Mouse (Mus musculus): ENCODE measurements around the gene Fez2.

The Fez2 gene

DNA sequence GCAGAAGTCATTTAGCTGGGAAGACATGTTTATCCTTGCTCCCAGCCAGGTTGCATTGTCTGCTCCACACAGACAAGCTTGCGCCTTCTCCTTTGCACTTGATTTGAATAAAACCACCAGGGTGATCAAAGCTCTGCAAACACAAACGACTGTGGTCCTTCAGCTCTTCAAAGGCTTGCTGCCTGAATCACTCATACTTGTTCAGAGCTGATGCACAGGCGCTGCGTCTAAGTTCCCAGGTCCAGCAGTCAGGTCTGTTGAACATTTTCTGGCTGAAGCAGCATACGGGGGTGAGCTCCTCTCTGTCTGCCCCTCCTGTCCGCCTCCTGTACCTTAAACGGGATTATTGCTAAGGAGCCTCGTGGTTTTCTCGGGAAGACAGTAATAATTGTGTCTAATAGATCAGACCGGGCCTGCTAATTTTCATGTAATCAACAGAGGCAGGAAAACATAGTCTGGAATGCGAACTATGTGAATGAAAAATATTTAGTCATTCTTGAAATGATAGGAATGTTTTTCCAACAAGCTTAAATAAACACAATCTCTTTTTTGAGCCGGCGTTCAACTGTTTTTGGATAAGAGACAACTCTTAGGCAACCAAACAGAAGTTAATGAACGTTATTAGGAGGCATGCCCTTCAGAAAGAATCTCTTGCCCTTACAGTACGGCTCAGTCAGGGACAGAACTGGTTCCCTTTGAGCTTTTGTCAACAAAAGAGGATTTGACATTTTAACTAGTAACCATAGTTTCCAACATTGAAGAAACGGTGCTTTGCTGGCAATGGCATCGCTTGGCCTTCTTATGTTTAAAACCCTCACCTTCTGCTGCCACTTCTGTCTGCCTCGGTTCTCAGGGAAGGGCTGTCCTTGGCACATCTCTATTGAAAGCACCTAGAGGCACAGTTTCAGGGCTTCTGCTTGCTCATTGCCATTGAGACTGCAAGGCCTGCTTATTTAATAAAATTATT lies 95.3 kb downstream of the Fez2 start:
- DNase-seq (ENCODE audit: extremely low spot score, low spot score): no peak

DNA sequence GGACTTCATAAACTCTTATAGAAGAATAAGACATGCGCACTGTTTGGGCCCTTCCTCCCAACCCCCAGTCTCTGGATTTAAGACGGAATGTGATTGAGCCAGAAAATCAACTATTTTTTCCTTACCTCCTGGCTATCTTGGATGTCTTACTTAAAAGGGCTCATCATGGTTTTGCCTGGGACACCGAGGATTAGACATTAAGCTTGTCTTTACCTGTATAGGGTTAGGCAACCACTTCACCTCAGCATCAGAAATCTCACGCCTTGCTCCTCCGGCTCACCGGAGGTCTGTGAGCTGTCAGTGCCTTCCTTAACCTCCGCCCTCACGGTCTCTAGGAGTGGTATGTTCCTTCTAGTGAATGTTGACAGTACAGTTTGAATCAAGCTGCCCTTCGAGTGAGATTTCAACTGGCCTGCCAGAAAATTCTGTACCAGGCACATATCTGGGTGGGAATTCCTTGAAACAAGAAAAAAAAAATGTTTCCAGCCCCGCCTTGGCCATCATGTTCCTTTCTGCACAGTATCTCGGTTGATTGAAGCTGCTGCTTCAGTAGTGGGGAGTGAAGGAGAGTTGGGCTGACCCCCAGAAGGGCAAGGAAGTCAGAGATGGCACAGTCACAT lies 96.6 kb downstream of the Fez2 start:
- no peak for DNase-seq (ENCODE audit: extremely low spot score, low spot score)
